8 mouse cellular contexts compared by ENCODE assay signal in the genomic region with DNA sequence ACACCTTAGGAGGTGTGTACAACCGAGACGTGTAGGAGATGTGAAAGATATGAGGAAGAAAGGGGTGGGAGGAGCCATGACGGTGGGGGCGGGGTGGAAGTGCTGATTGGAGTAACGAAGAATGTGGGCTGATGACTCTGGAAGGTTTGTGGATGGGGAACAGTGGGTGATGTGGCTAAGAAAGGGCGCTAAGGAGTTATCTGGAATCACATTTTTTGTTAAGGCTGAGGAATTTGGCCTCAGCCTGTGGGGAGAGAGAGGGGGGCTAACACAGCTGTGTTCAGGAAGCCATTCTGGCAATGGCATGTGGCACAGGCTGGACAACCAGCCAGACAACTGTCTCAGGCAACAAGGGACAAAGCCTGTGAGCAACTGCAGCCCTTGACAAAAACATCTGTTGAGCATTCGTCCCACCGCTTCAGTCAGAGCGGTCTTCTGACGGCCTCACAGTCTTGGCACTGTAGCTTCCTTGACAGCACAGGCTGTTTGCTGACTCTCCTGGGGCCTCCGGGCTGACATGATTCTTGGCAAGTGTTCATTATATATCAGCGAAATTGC. TPM values are rescaled to one million over a fixed set of nuclear protein-coding genes. Genes with fewer than 3 reads are reported as not detected.
DNase-seq lines count a peak whose midpoint lies in the region; ATAC-seq lines count a peak whose summit lies in the region.

No protein-coding gene starts in this region.

- peaks cover 47% of the 10 kb centered on the region for H3K4me1 ChIP-seq in lung, embryonic 15.5 days

- H3K9me3 ChIP-seq in lung, embryonic 15.5 days, result no peaks in the 10 kb centered on the region

- peak overlapping the region; percentile 44 for H3K4me2 ChIP-seq in lung, embryonic 15.5 days

- peak; percentile 20 to 22 for DNase-seq in layer of hippocampus, postnatal 14 days (ENCODE audit: low spot score in 2 of 2)
- DNase-seq in layer of hippocampus, postnatal 25 days (ENCODE audit: extremely low spot score in 1 of 2, low spot score in 1 of 2), result no peak
- DNase-seq in embryo, embryonic 10.5 days (ENCODE audit: low spot score), result peak; percentile 42
- peak; percentile 88 to 90 for DNase-seq in heart, adult 9 months (ENCODE audit: low spot score in 2 of 2)
- DNase-seq in kidney, adult 18-20 months, result peak; percentile 33
- peak; percentile 19 for DNase-seq in retina, embryonic 14.5 days (ENCODE audit: low spot score)
- no peak for DNase-seq in layer of hippocampus, adult 11-12 months (ENCODE audit: low spot score)

- ATAC-seq in lung, embryonic 15.5 days (ENCODE audit: borderline replicate concordance, extremely low read depth, low FRiP score, low TSS enrichment), result peak; percentile 93

- no peak overlapping the region for H3K9ac ChIP-seq in lung, embryonic 15.5 days

- WGBS in lung, embryonic 15.5 days, result 6% methylated on average over 12 of the region's 12 CpGs

- peak overlapping the region; percentile 2; the same call in 1 of the 2 replicates for H3K4me3 ChIP-seq in lung, embryonic 15.5 days

- no peaks in the 10 kb centered on the region for H3K27me3 ChIP-seq in lung, embryonic 15.5 days

- no peaks in the 10 kb centered on the region for H3K36me3 ChIP-seq in lung, embryonic 15.5 days

- peak overlapping the region; percentile 77 for H3K27ac ChIP-seq in lung, embryonic 15.5 days

RNA-seq across cellular contexts. Expression of a gene that starts 23.1 kb away (rescaled TPM):
- 1 to 10 TPM; 6.2 to 8.5 TPM for total RNA-seq in layer of hippocampus, postnatal 14 days (2021)
- total RNA-seq in layer of hippocampus, postnatal 25 days (2021), result 1 to 10 TPM; 6.7 to 8.3 TPM
- polyA plus RNA-seq in lung, embryonic 15.5 days (2015; fragmentation: Nextera tagmentation; extraction: Ambion mirVana), result 70.0 and 74.5 TPM in 2 replicates

RNA-seq across cellular contexts. Expression of a gene that starts 43.0 kb away (rescaled TPM):
- not detected for total RNA-seq in layer of hippocampus, postnatal 14 days (2021)
- total RNA-seq in layer of hippocampus, postnatal 25 days (2021), result not detected
- 0.75 and 0.98 TPM in 2 replicates for polyA plus RNA-seq in lung, embryonic 15.5 days (2015; fragmentation: Nextera tagmentation; extraction: Ambion mirVana)

Comparison
In these comparisons a context has a peak if more than half of its experiments do, and no peak if none do; other contexts are left out.
1. DNase-seq: peak in layer of hippocampus, postnatal 14 days (2 of 2), embryo, embryonic 10.5 days (single experiment), heart, adult 9 months (2 of 2), kidney, adult 18-20 months (single experiment) and retina, embryonic 14.5 days (single experiment); none in layer of hippocampus, postnatal 25 days (0 of 2) and layer of hippocampus, adult 11-12 months (single experiment).